Mouse (Mus musculus) heart, postnatal 0 days (tissue): ENCODE results near the gene Mrpl18.

ENCODE experiments used
- CTCF ChIP-seq: IDR thresholded peaks from 2 replicates; pipeline ENCODE4 v1.5.1; 2016; ENCODE audit warnings: antibody characterized with exemption, control low read depth, low read depth
- EP300 ChIP-seq: IDR thresholded peaks from 2 replicates; pipeline ENCODE4 v1.6.1; 2016; ENCODE audit warnings: antibody characterized with exemption, low read depth

GRCm38 (mm10) chr17:12897674-12898073 lies 18.5 kb downstream of the Mrpl18 start:
- TF ChIP-seq CTCF, result no peak
- TF ChIP-seq EP300, result no peak
